Mouse (Mus musculus) intestine, postnatal 0 days (tissue): ENCODE results near the gene Gm20695. TPM values are rescaled to one million over a fixed set of nuclear protein-coding genes. Genes with fewer than 3 reads are reported as not detected.

Source experiments
- ATAC-seq: fragments of 200-750 bp; cut with Nextera tagmentation; 2 replicates; pipeline ENCODE4 v1.8.0; 2017; ENCODE audit warnings: mild to moderate bottlenecking, moderate TSS enrichment, moderate library complexity
- H3K27ac ChIP-seq: fragments of 300-500 bp; sonication (generic); 2 replicates; pipeline ENCODE4 v1.5.1; 2014; ENCODE audit warnings: mild to moderate bottlenecking, low read depth, low read length, moderate library complexity
- H3K27me3 ChIP-seq: fragments of 300-500 bp; sonication (generic); replicated peaks from 2 replicates; pipeline ENCODE4 v1.6.1; 2014; ENCODE audit warnings: low read length, mixed read lengths; ENCODE audit not compliant: control insufficient read depth, insufficient read depth
- H3K36me3 ChIP-seq: fragments of 300-500 bp; sonication (generic); 2 replicates; pipeline ENCODE4 v1.6.1; 2014; ENCODE audit warnings: mild to moderate bottlenecking, moderate library complexity; ENCODE audit not compliant: control insufficient read depth, insufficient read depth
- H3K4me1 ChIP-seq: fragments of 300-500 bp; sonication (generic); replicated peaks from 2 replicates; pipeline ENCODE4 v1.6.1; 2014; ENCODE audit warnings: antibody characterized with exemption, low read length, mixed read lengths; ENCODE audit not compliant: control insufficient read depth, insufficient read depth
- H3K4me2 ChIP-seq: fragments of 300-500 bp; sonication (generic); replicated peaks from 2 replicates; pipeline ENCODE4 v1.6.1; 2014; ENCODE audit warnings: low read depth, mild to moderate bottlenecking, moderate library complexity
- H3K4me3 ChIP-seq: fragments of 300-500 bp; sonication (generic); 2 replicates; pipeline ENCODE4 v1.5.1; 2014; ENCODE audit warnings: low read depth, low read length
- H3K9ac ChIP-seq: fragments of 300-500 bp; sonication (generic); 2 replicates; pipeline ENCODE4 v1.6.1; 2014; ENCODE audit warnings: mild to moderate bottlenecking, low read depth, low read length
- H3K9me3 ChIP-seq: fragments of 300-500 bp; sonication (generic); 2 replicates; pipeline ENCODE4 v1.6.1; 2016; ENCODE audit warnings: mixed run types; ENCODE audit not compliant: control insufficient read depth
- CTCF ChIP-seq: sonication (generic); IDR thresholded peaks from 2 replicates; pipeline ENCODE4 v1.5.1; 2016; ENCODE audit warnings: low read depth, mild to moderate bottlenecking, control low read depth, antibody characterized with exemption, moderate library complexity
- WGBS: fragments of 180-500 bp; shearing (Covaris S2); extraction: QIAGEN DNeasy Blood & Tissue Kit; methylation state at CpG from one replicate; pipeline ENCODE4 v1.1.7; 2014; 5-methylcytosine and 5-hydroxymethylcytosine counted together
- polyA plus RNA-seq: library from polyadenylated mRNA; unstranded; fragments of >200 nt; fragmentation: Nextera tagmentation; extraction: Ambion mirVana; gene quantifications from 2 replicates; pipeline ENCODE4 v1.2.1, GENCODE M21; 2015

Gene Gm20695
- polyA plus RNA-seq, 1 experiment from 2014 or later, result 0.72 TPM

- no peaks in the 10 kb centered on the region for H3K4me1 ChIP-seq
- WGBS, result 71% methylated on average over 1 of the region's 1 CpGs
- no peak for ATAC-seq
Observed at GRCm38 (mm10) chr16:3855776-3856175, 28.7 kb upstream of the Gm20695 start.

GRCm38 (mm10) chr16:3859254-3859653 lies 25.2 kb upstream of the Gm20695 start:
- Histone ChIP-seq H3K27me3 (no peaks in the 10 kb centered on the region), H3K9ac (no peak overlapping the region), H3K36me3 (peaks cover 14% of the 10 kb centered on the region), H3K9me3 (no peaks in the 10 kb centered on the region), H3K4me1 (no peaks in the 10 kb centered on the region), H3K4me3 (no peak overlapping the region), H3K27ac (no peak overlapping the region), H3K4me2 (no peak overlapping the region)
- WGBS, result 94% methylated on average over 4 of the region's 4 CpGs
- no peak for TF ChIP-seq CTCF
- no peak for ATAC-seq

More at GRCm38 (mm10) chr16:3855776-3856175, 28.7 kb upstream of the Gm20695 start:
- Histone ChIP-seq H3K27ac (no peak overlapping the region), H3K4me2 (no peak overlapping the region), H3K4me3 (no peak overlapping the region), H3K9ac (no peak overlapping the region), H3K9me3 (no peaks in the 10 kb centered on the region), H3K36me3 (peaks cover under 1% of the 10 kb centered on the region; the same call in 1 of the 2 replicates), H3K27me3 (no peaks in the 10 kb centered on the region)
- no peak for TF ChIP-seq CTCF

GRCm38 (mm10) chr16:3871815-3872214 lies 12.6 kb upstream of the Gm20695 start:
- Histone ChIP-seq H3K4me2 (peak overlapping the region; percentile 90), H3K4me3 (peak overlapping the region; percentile 52), H3K4me1 (no peaks in the 10 kb centered on the region; the same call in 1 of the 2 replicates), H3K27ac (0 out of 2 replicates have a peak overlapping the region, but pooled peaks have one; percentile 60), H3K27me3 (no peaks in the 10 kb centered on the region), H3K36me3 (peaks cover 8% of the 10 kb centered on the region; the same call in 1 of the 2 replicates), H3K9ac (peak overlapping the region; percentile 40), H3K9me3 (no peaks in the 10 kb centered on the region)
- 2% methylated on average over 16 of the region's 16 CpGs for WGBS
- TF ChIP-seq CTCF, result no peak
- ATAC-seq, result peak; percentile 57

GRCm38 (mm10) chr16:3872216-3873047 lies 12.0 kb upstream of the Gm20695 start, which contains the start of gene Naa60:
Naa60 (plus strand) TSS chr16:3872375.
- Histone ChIP-seq H3K4me2 (peak within 1 kb of the TSS; percentile 90), H3K27me3 (no peaks in the 10 kb centered on the region), H3K9ac (peak within 1 kb of the TSS; percentile 40), H3K27ac (0 out of 2 replicates have a peak within 1 kb of the TSS, but pooled peaks have one; percentile 60), H3K36me3 (peaks cover 5% of the 10 kb centered on the region; the same call in 1 of the 2 replicates), H3K4me1 (no peaks in the 10 kb centered on the region; the same call in 1 of the 2 replicates), H3K9me3 (no peaks in the 10 kb centered on the region), H3K4me3 (peak within 1 kb of the TSS; percentile 52)
- 3% methylated on average over 47 of the region's 47 CpGs for WGBS
- TF ChIP-seq CTCF, result 0 out of 2 replicates have a peak, but pooled peaks have one; percentile 6
- ATAC-seq, result peak; percentile 99

- H3K9ac ChIP-seq, result no peak overlapping the region
- no peak for TF ChIP-seq CTCF
- no peak overlapping the region for H3K4me3 ChIP-seq
- no peaks in the 10 kb centered on the region for H3K27me3 ChIP-seq
- no peaks in the 10 kb centered on the region for H3K9me3 ChIP-seq
- H3K27ac ChIP-seq, result no peak overlapping the region
- 91% methylated on average over 4 of the region's 4 CpGs for WGBS
- H3K36me3 ChIP-seq, result no peaks in the 10 kb centered on the region
- H3K4me1 ChIP-seq, result no peaks in the 10 kb centered on the region; the same call in 1 of the 2 replicates
- ATAC-seq, result no peak
- H3K4me2 ChIP-seq, result no peak overlapping the region
Observed at GRCm38 (mm10) chr16:3876346-3876745, 8.1 kb upstream of the Gm20695 start.

GRCm38 (mm10) chr16:3885065-3885670 lies 720 bp downstream of the Gm20695 start:
- Histone ChIP-seq H3K4me3 (peak overlapping the region; percentile 98), H3K27me3 (no peaks in the 10 kb centered on the region), H3K4me1 (no peaks in the 10 kb centered on the region; the same call in 1 of the 2 replicates), H3K36me3 (0 out of 2 replicates have a peak, but pooled peaks cover 6% of the 10 kb centered on the region), H3K4me2 (peak overlapping the region; percentile 88), H3K27ac (peak overlapping the region; percentile 91), H3K9ac (peak overlapping the region; percentile 76), H3K9me3 (no peaks in the 10 kb centered on the region)
- 1% methylated on average over 10 of the region's 10 CpGs for WGBS
- no peak; the same call in 1 of the 2 replicates for ATAC-seq
- no peak for TF ChIP-seq CTCF
